Mouse (Mus musculus) MEL (cell line): ENCODE data around the gene Polr2c. TPM values are rescaled to one million over a fixed set of nuclear protein-coding genes. Genes with fewer than 3 reads are reported as not detected.

Source experiments
- DNase-seq: peaks from one replicate; pipeline ENCODE4 v3.0.0; 2011; ENCODE audit warnings: low read depth, low spot score
- H3K27ac ChIP-seq: 2 replicates; pipeline ENCODE4 v1.5.1; 2012; ENCODE audit warnings: low read depth, mild to moderate bottlenecking, control low read depth, low read length, moderate library complexity; ENCODE audit not compliant: control insufficient read depth
- H3K27me3 ChIP-seq, 2 experiments: fragments of 150-350 bp in 1 of 2; sonication (generic) in 1 of 2; 2 replicates each; pipeline ENCODE4 v1.6.1; 2012; ENCODE audit warnings: low read length in 2 of 2, mild to moderate bottlenecking in 2 of 2, improper control_type of control experiment in 1 of 2, moderate library complexity in 1 of 2; ENCODE audit not compliant: insufficient read depth in 2 of 2, control insufficient read depth in 1 of 2
- H3K36me3 ChIP-seq, 2 experiments: 2 replicates each; pipeline ENCODE4 v1.6.1; 2012 to 2014; ENCODE audit warnings: low read length in 2 of 2, improper control_type of control experiment in 1 of 2, inconsistent platforms in 1 of 2, mild to moderate bottlenecking in 1 of 2; ENCODE audit not compliant: insufficient read depth in 2 of 2, control insufficient read depth in 1 of 2
- H3K4me1 ChIP-seq, 2 experiments: fragments of 150-350 bp in 1 of 2; sonication (generic) in 1 of 2; 2 replicates each; pipeline ENCODE4 v1.6.1; 2012; ENCODE audit warnings: low read length in 2 of 2, improper control_type of control experiment in 1 of 2, mild to moderate bottlenecking in 1 of 2; ENCODE audit not compliant: insufficient read depth in 2 of 2, control insufficient read depth in 1 of 2
- H3K4me3 ChIP-seq, 2 experiments: fragments of 150-350 bp in 1 of 2; sonication (generic) in 1 of 2; 2 replicates each; pipeline ENCODE4 v1.5.1; 2012; ENCODE audit warnings: low read depth in 2 of 2, low read length in 2 of 2, mild to moderate bottlenecking in 2 of 2, moderate library complexity in 2 of 2, control low read depth in 1 of 2, improper control_type of control experiment in 1 of 2; ENCODE audit not compliant: control insufficient read depth in 1 of 2, insufficient read depth in 1 of 2
- H3K79me2 ChIP-seq: 2 replicates; pipeline ENCODE4 v1.6.1; 2012; ENCODE audit warnings: mild to moderate bottlenecking, low read length, moderate library complexity; ENCODE audit not compliant: control insufficient read depth, poor library complexity, insufficient read depth
- H3K9ac ChIP-seq: 2 replicates; pipeline ENCODE4 v1.6.1; 2012; ENCODE audit warnings: low read depth, mild to moderate bottlenecking, control low read depth, low read length, moderate library complexity; ENCODE audit not compliant: control insufficient read depth, poor library complexity, severe bottlenecking
- H3K9me3 ChIP-seq: fragments of 150-350 bp; sonication (generic); replicated peaks from 2 replicates; pipeline ENCODE4 v1.6.1; 2012; ENCODE audit warnings: mild to moderate bottlenecking, low read length, improper control_type of control experiment, moderate library complexity; ENCODE audit not compliant: insufficient read depth
- CHD1 ChIP-seq: IDR thresholded peaks from 2 replicates; pipeline ENCODE4 v1.6.1; 2012; ENCODE audit warnings: low read depth, mild to moderate bottlenecking, inconsistent platforms, low read length, improper control_type of control experiment
- CTCF ChIP-seq, 3 experiments: IDR thresholded peaks in 2 of 3; conservative IDR thresholded peaks in 1 of 3; 2 replicates each; pipeline ENCODE4 v1.5.1; 2011 to 2012; ENCODE audit warnings: low read length in 3 of 3, low read depth in 2 of 3, mild to moderate bottlenecking in 2 of 3, improper control_type of control experiment in 1 of 3, inconsistent platforms in 1 of 3, mixed read lengths in 1 of 3, moderate library complexity in 1 of 3; ENCODE audit not compliant: control insufficient read depth in 1 of 3, insufficient read depth in 1 of 3, poor library complexity in 1 of 3, severe bottlenecking in 1 of 3
- EP300 ChIP-seq, 2 experiments: IDR thresholded peaks; 2 replicates each; pipeline ENCODE4 v1.6.1; 2011; ENCODE audit warnings: improper control_type of control experiment in 2 of 2, low read length in 2 of 2, low read depth in 1 of 2, mild to moderate bottlenecking in 1 of 2
- HCFC1 ChIP-seq: IDR thresholded peaks from 2 replicates; pipeline ENCODE4 v1.6.1; 2012; ENCODE audit warnings: low read depth, mild to moderate bottlenecking, inconsistent platforms, low read length, improper control_type of control experiment, moderate library complexity
- MAFK ChIP-seq: IDR thresholded peaks from 2 replicates; pipeline ENCODE4 v1.6.1; 2011; ENCODE audit warnings: low read depth, mild to moderate bottlenecking, low read length, improper control_type of control experiment, borderline replicate concordance
- MXI1 ChIP-seq: IDR thresholded peaks from 2 replicates; pipeline ENCODE4 v1.6.1; 2011; ENCODE audit warnings: mild to moderate bottlenecking, low read depth, low read length, improper control_type of control experiment
- MYB ChIP-seq: IDR thresholded peaks from 2 replicates; pipeline ENCODE4 v1.6.1; 2011; ENCODE audit warnings: mild to moderate bottlenecking, low read depth, low read length, improper control_type of control experiment
- NELFE ChIP-seq: IDR thresholded peaks from 2 replicates; pipeline ENCODE4 v1.6.1; 2011; ENCODE audit warnings: low read depth, low read length, improper control_type of control experiment
- NRF1 ChIP-seq: IDR thresholded peaks from 2 replicates; pipeline ENCODE4 v1.6.1; 2014; ENCODE audit warnings: low read depth, mild to moderate bottlenecking, inconsistent platforms, low read length, improper control_type of control experiment, moderate library complexity; ENCODE audit not compliant: poor library complexity, insufficient read depth, severe bottlenecking
- POLR2AphosphoS2 ChIP-seq: IDR thresholded peaks from 2 replicates; pipeline ENCODE4 v1.6.1; 2011; ENCODE audit warnings: low read length, improper control_type of control experiment
- POLR2AphosphoS5 ChIP-seq: IDR thresholded peaks from 2 replicates; pipeline ENCODE4 v1.6.1; 2012; ENCODE audit warnings: low read depth, borderline replicate concordance, mild to moderate bottlenecking, inconsistent platforms, low read length, moderate library complexity, mixed read lengths
- RAD21 ChIP-seq: IDR thresholded peaks from 2 replicates; pipeline ENCODE4 v1.6.1; 2011; ENCODE audit warnings: mild to moderate bottlenecking, low read depth, low read length, improper control_type of control experiment
- RCOR1 ChIP-seq: IDR thresholded peaks from 2 replicates; pipeline ENCODE4 v1.6.1; 2012; ENCODE audit warnings: low read depth, mild to moderate bottlenecking, inconsistent platforms, low read length, improper control_type of control experiment
- SMC3 ChIP-seq: IDR thresholded peaks from 2 replicates; pipeline ENCODE4 v1.6.1; 2011; ENCODE audit warnings: low read depth, low read length, improper control_type of control experiment
- TAL1 ChIP-seq: IDR thresholded peaks from 2 replicates; pipeline ENCODE4 v1.6.1; 2012; ENCODE audit warnings: mild to moderate bottlenecking, inconsistent platforms, low read length, moderate library complexity, mixed read lengths
- TBP ChIP-seq: IDR thresholded peaks from 2 replicates; pipeline ENCODE4 v1.8.0; 2011; ENCODE audit warnings: low read depth, low read length, improper control_type of control experiment
- TCF12 ChIP-seq: IDR thresholded peaks from 2 replicates; pipeline ENCODE4 v1.6.1; 2014; ENCODE audit warnings: low read depth, mild to moderate bottlenecking, inconsistent platforms, low read length, improper control_type of control experiment, moderate library complexity
- UBTF ChIP-seq: IDR thresholded peaks from 2 replicates; pipeline ENCODE4 v1.6.1; 2012; ENCODE audit warnings: low read depth, mild to moderate bottlenecking, inconsistent platforms, low read length, improper control_type of control experiment, moderate library complexity, borderline replicate concordance; ENCODE audit not compliant: insufficient read depth
- USF1 ChIP-seq: IDR thresholded peaks from 2 replicates; pipeline ENCODE4 v1.6.1; 2014; ENCODE audit warnings: low read depth, mild to moderate bottlenecking, inconsistent platforms, low read length, improper control_type of control experiment, moderate library complexity
- USF2 ChIP-seq, 2 experiments: IDR thresholded peaks; 2 replicates each; pipeline ENCODE4 v1.6.1; 2011 to 2012; ENCODE audit warnings: improper control_type of control experiment in 2 of 2, low read length in 2 of 2, borderline replicate concordance in 1 of 2, inconsistent platforms in 1 of 2, low read depth in 1 of 2, mild to moderate bottlenecking in 1 of 2; ENCODE audit not compliant: insufficient read depth in 1 of 2
- ZMIZ1 ChIP-seq: IDR thresholded peaks from 2 replicates; pipeline ENCODE4 v1.6.1; 2012; ENCODE audit warnings: low read depth, mild to moderate bottlenecking, inconsistent platforms, low read length, improper control_type of control experiment, moderate library complexity
- ZNF384 ChIP-seq: IDR thresholded peaks from 2 replicates; pipeline ENCODE4 v1.6.1; 2012; ENCODE audit warnings: low read depth, mild to moderate bottlenecking, inconsistent platforms, low read length, improper control_type of control experiment
- polyA plus RNA-seq, 2 experiments: library from polyadenylated mRNA; stranded (reverse) in 1 of 2; unstranded in 1 of 2; fragments of >175 nt in 1 of 2; fragments of >200 nt in 1 of 2; gene quantifications; 2 replicates each; pipeline versions ENCODE4 v1.2.1 to v1.2.4; 2012; ENCODE audit warnings: low replicate concordance in 2 of 2, low read depth in 1 of 2; ENCODE audit not compliant: insufficient read length in 2 of 2, insufficient read depth in 1 of 2, missing spikeins in 1 of 2
- total RNA-seq: library from RNA; depleted of rRNA; stranded (reverse); fragments of 300-350 nt; gene quantifications from 2 replicates; pipeline ENCODE4 v1.2.3, GENCODE M21; 2012

Polr2c gene
- total and polyA plus RNA-seq, 3 experiments, result 92.5 to 181 (median 151) TPM

- H3K36me3 ChIP-seq, result peaks cover 0 to 6% of the 10 kb centered on the region in 2 experiments; a peak in 1 of 4 replicates
- no peak overlapping the region for H3K27ac ChIP-seq
- TF ChIP-seq RAD21 (no peak), NELFE (no peak), HCFC1 (no peak), ZNF384 (no peak), CHD1 (no peak), MXI1 (no peak), UBTF (no peak), USF1 (no peak), USF2 (IDR thresholded peaks at IDR 0.05; ENCODE audit: borderline replicate concordance in 1 of 2, insufficient read depth in 1 of 2, low read depth in 1 of 2, low read length in 2 of 2) (no peak), MYB (no peak), ZMIZ1 (no peak), NRF1 (no peak), TCF12 (no peak), TAL1 (no peak), RCOR1 (no peak), EP300 (IDR thresholded peaks at IDR 0.05; ENCODE audit: low read depth in 1 of 2, low read length in 2 of 2) (no peak)
- no peak overlapping the region for H3K4me3 ChIP-seq
- no peaks in the 10 kb centered on the region for H3K79me2 ChIP-seq
- H3K27me3 ChIP-seq, result no peaks in the 10 kb centered on the region
- no peak for DNase-seq
- H3K9me3 ChIP-seq, result no peaks in the 10 kb centered on the region
- H3K4me1 ChIP-seq, result no peaks in the 10 kb centered on the region
- no peak overlapping the region for H3K9ac ChIP-seq
These were observed 39.3 kb upstream of the Polr2c start for GRCm38 (mm10) chr8:94817933-94818332.

DNA sequence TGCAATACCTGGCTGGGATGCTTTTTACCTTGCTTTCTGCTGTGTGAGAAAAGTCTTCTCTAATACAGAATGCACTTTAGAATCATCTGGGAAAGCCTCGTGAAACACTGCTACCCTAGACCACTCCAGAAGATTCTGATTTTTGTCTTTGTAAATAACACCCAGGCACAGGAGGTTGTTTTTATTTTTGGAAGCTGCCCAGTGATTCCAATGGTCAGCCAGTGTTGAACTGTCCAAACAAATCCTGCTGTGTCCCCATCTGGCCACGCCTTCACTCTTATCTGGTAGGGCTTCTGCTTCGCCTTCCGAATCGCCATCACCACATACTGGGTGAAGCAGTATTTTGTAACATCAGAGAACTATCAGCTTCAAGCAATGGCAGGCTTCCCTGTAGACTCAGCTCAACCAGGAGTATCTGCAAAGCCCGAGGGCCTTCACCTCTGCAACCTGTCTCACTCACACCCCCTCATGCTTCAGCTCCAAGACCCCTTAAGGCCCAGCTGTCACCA lies 37.5 kb upstream of the Polr2c start:
- Histone ChIP-seq H3K9ac (no peak overlapping the region), H3K4me3 (no peak overlapping the region)
- TF ChIP-seq CTCF (IDR thresholded peaks at IDR 0.05 in 2 of 3, conservative IDR thresholded peaks at IDR 0.05 in 1 of 3; ENCODE audit: control insufficient read depth in 1 of 3, insufficient read depth in 1 of 3, low read depth in 2 of 3, low read length in 3 of 3, poor library complexity in 1 of 3, severe bottlenecking in 1 of 3), result no peak
- TF ChIP-seq POLR2AphosphoS2, result no peak
- TF ChIP-seq MAFK, result no peak
- no peak for TF ChIP-seq TBP
- no peak for TF ChIP-seq SMC3
- no peak for TF ChIP-seq POLR2AphosphoS5
- TF ChIP-seq EP300 (IDR thresholded peaks at IDR 0.05; ENCODE audit: low read depth in 1 of 2, low read length in 2 of 2), result no peak
- TF ChIP-seq, all 39 proteins: peak for 0
- H3K27ac ChIP-seq, result no peak overlapping the region
- no peaks in the 10 kb centered on the region for H3K27me3 ChIP-seq
- H3K4me1 ChIP-seq, result no peaks in the 10 kb centered on the region
- H3K79me2 ChIP-seq, result no peaks in the 10 kb centered on the region
- peaks cover 0 to 6% of the 10 kb centered on the region in 2 experiments; a peak in 1 of 4 replicates for H3K36me3 ChIP-seq
- no peaks in the 10 kb centered on the region for H3K9me3 ChIP-seq
- DNase-seq, result no peak
